Mouse (Mus musculus) adrenal gland, adult 2 months (tissue): ENCODE measurements around the gene Plb1. TPM values are rescaled to one million over a fixed set of nuclear protein-coding genes. Genes with fewer than 3 reads are reported as not detected.

Experiments
- DNase-seq: peaks from one replicate; pipeline ENCODE4 v3.0.0; 2021
- polyA plus RNA-seq: library from polyadenylated mRNA; depleted of rRNA; stranded (reverse); fragments of >200 nt; gene quantifications from 2 replicates; pipeline ENCODE4 v1.2.3, GENCODE M21; 2012
- total RNA-seq, 2 experiments: library from RNA; stranded (reverse); gene quantifications; 2 replicates each; pipeline ENCODE4 v1.2.3; 2021

The Plb1 gene
- total and polyA plus RNA-seq, 3 experiments: 0.02 TPM; not detected in 2

GRCm38 (mm10) chr5:32245385-32245784 lies 12.9 kb downstream of the Plb1 start:
- DNase-seq: no peak

GRCm38 (mm10) chr5:32260751-32261150 lies 28.2 kb downstream of the Plb1 start:
- DNase-seq: no peak

- no peak for DNase-seq
Observed at GRCm38 (mm10) chr5:32261251-32261650, 28.7 kb downstream of the Plb1 start.

DNA sequence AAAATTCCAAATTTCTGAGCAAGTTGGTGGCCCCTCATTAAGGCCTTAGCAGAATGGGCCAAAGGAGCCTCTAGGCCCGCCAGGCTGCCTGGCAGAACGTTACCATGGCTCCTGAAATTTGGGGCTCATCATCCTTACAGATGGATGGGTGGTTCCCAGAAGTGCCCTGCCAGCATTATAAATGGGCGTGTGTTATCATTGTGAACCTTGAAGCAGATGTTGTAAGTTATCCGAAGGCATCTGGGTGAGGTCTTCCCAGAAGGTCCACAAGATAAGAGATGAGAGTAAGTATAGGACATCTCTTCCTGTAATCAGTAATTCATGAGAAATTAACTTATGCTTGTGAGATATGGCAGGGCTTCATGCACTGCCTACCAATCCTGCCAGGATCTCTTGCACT lies 30.0 kb downstream of the Plb1 start:
- DNase-seq: no peak

GRCm38 (mm10) chr5:32272502-32272901 lies 40.0 kb downstream of the Plb1 start:
- no peak for DNase-seq

DNA sequence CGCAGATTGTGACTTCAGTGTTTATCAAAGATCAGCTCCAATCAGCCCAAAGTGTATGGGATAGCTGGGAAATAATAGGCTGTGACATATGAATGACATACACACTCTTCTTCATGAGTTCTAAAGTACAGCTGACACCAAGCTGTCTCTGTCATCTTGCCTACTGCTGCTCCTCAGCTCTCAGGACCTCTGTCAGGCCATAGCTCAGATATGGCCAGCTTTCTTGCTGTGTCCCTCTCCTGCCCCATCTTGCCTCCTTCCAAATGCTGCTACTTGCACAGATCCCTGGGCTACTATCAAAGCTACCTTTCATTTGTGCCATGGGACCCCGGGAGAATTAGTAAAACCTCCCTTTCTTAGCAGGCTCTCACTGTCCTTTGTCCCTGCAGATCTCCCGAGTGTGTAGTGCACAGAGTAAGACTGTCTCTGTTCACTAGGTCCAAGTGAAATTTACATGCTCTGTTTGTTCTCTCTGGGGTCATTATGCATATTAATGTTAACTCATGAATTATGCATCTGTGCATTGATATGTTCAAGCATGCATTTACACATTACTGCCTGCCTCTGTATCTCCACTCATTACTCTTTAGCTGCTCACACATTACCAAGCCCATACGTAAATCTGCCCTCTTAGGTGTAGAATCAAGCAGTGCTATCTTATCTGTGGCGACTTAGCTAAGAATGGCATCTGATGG lies 45.6 kb downstream of the Plb1 start:
- no peak for DNase-seq

DNA sequence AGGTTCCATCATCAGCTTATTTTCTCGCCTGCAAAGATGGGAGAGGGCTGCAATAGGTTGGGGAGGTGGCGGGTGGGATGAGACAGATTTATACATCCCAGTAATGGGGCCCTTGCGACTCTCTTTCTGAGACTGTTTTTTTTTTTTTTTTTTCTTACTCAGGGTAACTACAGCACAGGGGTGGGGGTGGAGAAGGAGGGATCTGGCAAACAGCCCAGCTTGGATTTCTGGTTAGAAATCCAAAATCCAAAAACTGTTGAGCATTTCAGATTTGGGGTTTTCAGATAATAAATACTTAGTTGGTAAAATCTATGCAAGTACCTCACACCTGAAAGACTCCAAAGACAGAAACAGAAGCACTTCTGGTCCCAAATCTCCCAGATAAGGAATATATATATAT lies 47.6 kb downstream of the Plb1 start:
- no peak for DNase-seq

GRCm38 (mm10) chr5:32282345-32282744 lies 49.8 kb downstream of the Plb1 start:
- peak; percentile 11 for DNase-seq

DNA sequence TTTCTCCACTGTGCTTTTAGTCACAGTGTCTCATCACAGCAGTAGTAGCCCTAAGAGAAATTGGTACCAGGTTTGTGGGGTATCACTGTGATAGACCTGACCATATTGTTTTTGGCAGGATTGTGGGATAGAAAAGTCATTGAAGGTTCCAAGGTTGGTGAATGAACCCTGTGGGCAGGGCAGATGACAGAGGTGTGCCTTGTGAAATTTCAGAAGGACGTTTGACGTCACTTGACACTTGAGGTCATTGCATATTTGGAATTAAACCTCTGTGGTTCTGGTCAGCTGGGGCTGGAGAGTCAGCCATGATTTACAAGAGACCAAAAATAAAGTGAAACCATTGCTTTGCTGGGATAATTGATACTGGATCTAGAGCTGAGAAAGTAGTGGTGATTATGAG lies 50.9 kb downstream of the Plb1 start:
- peak; percentile 19 for DNase-seq

DNA sequence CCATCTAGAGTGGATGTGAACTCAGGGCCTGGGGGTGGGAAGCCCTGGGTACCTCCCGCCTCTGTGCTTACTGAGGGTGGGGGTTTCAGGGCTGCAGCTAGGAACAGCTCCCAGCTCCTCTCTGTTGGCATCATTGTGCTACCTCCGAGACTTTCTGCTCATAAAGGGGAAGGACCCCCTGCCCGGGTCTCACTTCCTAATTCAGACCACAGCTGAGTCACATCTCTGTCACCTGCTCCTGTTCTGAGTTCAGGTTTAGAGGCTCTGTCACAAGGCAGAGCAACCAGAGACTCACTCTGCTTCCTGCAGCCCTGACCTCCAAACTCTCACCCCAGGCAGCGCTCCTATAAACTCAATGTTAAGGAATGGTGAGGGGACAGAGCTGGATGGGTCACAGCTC lies 53.8 kb downstream of the Plb1 start:
- no peak for DNase-seq

GRCm38 (mm10) chr5:32288021-32288420 lies 55.5 kb downstream of the Plb1 start:
- no peak for DNase-seq

DNA sequence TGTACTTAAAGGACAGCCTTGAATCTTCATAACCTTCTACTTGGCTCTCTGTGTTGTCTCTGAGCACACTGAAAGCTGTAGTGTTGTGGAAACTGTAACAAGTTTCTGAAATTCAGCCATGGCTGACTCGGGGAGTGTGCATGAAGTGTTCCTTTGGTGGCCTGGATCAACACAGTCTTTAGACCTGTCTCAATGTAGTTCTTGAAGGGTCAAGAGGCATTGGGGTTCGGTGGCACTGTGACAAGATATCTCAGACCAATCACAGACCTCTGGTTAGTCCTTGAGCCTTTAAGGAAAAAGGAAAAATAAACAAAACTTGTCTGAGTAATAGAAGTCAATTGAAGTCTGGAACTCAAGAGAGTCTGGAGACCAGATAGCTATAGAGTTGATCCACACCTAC lies 58.8 kb downstream of the Plb1 start:
- DNase-seq: no peak

DNA sequence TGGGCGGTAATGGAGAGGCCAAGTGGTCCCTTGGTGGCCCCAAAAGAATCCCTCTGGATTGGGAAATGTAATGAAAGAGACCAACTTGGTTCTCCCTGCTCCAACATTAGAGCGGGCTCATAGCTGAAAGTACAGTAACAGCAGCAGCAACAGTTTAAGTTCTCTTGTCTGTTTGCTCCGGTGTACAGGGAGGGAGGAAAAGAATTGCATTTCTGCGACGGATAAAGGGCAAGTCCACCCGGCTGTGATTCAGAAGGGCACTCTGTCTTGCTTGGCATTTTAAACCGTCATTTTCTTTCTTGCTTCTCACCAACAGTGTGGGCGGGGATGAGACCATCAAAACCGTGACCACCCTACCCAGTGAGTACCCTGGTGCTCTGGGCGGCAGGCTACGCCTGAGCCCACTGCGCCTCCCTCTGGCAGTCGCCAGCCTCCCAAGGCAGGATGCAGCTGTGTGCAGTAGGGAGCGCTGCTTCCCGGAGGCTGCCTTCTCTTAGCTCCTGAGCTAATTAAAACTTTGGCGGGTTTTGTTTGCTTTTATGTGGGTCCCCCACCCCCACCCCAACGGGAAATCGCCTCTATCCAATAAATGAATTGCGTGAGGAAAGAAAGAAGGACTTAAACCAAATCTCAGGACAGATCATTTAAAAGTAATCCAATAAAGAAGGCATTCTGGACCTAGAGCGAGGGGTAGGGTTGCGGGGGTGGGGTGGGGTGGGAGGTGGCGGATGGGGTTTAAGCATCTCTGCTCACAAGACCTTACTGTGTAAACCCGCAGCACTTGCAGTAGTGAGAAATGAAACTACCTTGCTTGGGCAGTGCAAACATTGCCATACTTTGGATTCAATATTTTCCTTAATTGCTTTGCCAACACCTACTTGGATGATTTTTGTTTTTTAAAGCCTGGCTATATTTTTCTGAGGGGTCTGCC lies 70.7 kb downstream of the Plb1 start:
- DNase-seq: peak; percentile 71

DNA sequence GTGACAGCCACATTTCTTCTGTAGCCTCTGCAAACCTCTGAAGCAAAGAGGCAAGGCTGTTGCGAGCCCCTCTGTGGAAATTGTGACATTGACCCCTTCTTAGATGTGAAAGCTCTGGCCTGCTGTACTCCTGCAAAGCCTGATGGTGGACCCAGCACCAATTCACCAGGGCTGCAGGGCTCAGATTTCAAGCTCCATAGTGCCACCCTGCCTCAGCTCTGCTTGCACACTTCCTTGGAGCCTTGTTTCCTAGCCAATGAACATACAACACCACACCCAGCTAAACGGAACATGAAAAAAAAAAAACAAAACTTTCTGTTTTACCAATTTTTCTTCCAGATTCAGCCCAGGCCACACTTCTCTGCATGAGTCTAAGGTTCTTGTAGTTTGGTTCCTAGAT lies 74.6 kb downstream of the Plb1 start:
- DNase-seq: no peak

DNA sequence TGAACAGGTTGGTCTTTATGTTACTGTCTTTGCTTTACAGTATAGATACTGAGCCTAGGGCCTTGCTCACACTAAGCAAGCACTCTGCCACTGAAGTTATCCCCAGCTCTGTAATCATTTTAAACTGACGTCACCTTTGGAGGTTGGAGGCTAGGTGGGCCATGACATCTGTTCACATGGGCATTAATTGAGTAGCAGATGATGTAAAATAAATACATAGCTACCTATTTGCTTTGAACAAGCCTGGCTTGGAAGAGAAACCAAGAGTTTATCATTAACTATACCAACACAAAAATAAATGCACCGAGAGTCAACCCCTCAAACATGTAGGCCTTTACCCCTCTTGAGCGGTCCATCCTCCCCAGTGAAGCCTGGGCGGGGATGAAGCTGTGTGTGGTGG lies 76.1 kb downstream of the Plb1 start:
- no peak for DNase-seq

- DNase-seq: no peak
Observed at GRCm38 (mm10) chr5:32309714-32310113, 77.2 kb downstream of the Plb1 start.

DNA sequence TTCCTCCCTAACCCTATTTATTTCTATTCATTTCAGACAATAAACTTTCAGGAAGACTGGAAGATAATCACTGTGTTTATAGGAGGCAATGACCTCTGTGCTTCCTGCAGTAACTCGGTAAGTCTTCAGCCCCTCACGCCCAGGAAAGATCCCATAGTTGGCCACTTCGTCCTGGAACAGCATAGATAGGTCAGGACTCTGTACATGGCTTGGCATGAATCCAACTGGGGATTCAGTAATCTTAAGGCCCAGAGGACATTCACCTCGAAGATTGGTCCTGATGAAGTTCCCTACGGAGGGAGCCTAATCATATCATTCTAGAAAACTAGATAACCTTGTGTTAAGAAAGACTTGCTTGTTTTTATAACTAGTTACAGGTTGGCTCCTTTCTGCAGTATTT lies 78.3 kb downstream of the Plb1 start:
- no peak for DNase-seq

DNA sequence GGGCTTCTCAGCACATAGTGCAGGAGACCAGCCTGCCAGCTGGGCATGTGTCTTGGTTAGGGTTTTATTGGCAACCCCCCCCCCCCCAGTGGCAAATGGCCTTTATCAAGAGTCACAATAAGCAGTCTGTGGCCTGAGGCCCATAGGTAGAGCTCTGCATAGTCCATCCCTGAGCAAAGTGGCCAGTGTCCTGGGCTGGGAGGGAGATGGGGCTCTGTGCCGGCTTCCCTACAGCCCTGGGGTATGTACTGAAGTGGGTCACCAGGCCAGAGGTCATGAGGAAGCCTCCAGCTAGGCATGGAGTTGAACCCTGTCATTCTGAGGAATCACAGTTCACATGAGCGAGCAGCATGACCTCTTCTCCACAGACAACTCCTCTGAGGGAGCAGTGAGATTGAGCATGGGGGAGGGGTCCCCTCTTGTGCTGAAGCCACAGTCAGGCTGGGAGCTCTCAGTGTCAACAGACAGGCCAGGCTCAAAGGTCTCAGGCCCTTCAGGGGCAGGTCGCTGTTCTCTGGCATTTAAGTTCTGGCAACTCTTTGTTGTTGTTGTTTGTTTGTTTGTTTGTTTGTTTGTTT lies 79.2 kb downstream of the Plb1 start:
- DNase-seq: no peak

DNA sequence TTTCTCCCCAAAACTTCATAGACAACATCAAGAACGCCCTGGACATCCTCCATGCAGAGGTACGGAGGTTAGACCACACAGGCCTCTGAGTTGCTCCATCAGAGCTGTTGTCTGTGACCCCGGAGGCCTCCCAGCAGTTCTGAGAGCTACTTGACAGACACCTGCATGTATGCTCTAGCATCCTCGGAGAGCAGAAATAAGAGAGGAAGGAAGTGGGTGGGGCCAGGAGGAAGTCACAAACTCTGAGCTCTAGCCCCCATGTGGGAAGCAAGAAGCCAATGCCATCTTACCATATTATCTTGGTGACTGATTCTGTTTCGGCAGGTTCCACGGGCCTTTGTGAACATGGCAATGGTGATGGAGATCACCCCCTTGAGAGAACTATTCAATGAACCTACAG lies 81.2 kb downstream of the Plb1 start:
- no peak for DNase-seq

GRCm38 (mm10) chr5:32314731-32315130 lies 82.2 kb downstream of the Plb1 start:
- peak; percentile 48 for DNase-seq

- peak; percentile 56 for DNase-seq
Observed at GRCm38 (mm10) chr5:32322146-32322811, 89.8 kb downstream of the Plb1 start.

GRCm38 (mm10) chr5:32328139-32328538 lies 95.6 kb downstream of the Plb1 start:
- DNase-seq: no peak

- no peak for DNase-seq
Observed at GRCm38 (mm10) chr5:32332591-32332990, 100.1 kb downstream of the Plb1 start.
